Mouse (Mus musculus) c-Kit-positive CD71-positive TER-119-positive erythroid progenitor cells, embryonic 14.5 days (primary cell): ENCODE measurements at regions not wholly inside any gene's neighbourhood (a gene's known extent, or its start where the extent isn't known, plus 50 kb on each side); places are given as distances from the start of the nearest gene placed in this dataset.

Experiments used
- DNase-seq: peaks from one replicate; pipeline ENCODE4 v3.0.0-alpha.2; 2013; ENCODE audit warnings: low spot score

DNA sequence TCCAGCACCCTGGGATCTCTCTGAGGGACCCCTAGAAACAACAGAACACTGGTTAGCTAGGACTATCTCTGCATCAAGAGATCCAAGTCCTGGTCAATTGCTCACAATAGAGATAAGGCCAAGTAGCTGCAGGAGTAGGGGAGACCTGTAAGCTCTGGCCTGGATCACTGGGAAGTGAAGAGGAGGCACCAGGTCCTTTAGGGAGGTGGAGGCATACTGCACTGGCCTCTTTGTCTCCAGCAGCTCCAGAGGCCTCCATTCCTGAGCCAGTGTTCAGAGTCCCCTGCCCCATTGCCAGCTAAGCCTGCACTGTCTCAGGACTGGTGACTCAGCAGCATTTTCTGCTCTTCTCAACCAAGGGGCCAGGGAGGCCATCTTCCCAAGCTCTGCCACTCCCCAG lies 262.3 kb upstream of the Gm4791 start:
- DNase-seq, result no peak

DNA sequence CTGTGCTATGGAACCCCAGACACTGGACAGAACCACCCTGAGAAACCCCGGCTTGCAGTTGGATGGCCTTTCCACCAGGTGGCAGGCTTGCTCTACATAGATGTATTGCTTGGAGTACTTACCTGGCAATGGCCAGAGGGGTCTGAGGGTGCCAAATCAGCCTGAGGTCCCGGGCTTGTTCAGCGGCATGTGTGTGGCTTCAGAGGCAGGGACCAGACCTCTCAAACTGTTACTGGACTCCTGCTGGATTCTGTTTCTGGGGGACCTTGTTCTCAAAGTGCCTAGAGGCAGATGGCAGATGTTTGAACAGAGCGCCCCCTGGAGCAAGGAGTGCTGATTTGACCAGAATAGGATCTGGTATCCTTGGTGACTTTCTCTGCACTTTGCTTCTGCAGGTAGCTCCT lies 262.9 kb upstream of the Gm4791 start:
- peak; percentile 33 for DNase-seq

DNA sequence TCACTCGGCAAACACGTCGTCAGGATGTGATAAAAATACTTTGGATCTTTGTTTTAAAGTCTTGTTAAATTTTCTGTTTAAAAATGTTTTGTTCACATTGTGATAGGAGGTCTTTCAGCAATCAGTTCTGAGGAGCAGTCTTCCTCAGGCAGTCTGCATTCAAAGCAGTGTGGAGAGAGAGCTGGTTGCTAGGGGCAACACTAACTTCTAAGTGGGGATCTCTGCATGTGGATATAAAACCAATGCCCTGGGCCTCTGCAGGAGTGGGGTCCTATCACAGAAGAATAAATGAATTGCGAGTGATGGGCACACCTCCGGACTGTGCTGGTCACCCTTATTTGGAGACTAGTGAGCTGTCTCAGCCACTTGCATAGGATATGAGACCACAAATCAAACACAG lies 270.1 kb upstream of the Gm4791 start:
- DNase-seq, result no peak

DNA sequence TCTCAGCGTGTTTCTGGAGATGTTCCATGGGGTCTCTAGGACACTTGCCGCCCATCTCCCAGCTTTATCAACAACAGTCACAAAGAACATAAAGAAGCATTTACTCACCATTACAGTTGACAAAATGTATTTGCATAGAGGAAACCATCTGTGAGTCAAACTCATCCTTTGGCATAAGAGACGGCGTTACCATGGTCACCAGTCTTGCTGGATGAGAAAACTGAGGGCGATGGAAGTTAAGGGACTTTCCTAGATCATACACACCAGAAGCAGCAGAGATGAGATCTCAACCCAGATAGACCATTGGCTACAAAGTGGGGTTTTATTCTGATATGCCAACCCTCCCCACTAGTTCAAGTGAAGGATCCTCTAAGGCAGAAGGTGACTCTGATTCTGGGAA lies 274.3 kb upstream of the Gm4791 start:
- no peak for DNase-seq

DNA sequence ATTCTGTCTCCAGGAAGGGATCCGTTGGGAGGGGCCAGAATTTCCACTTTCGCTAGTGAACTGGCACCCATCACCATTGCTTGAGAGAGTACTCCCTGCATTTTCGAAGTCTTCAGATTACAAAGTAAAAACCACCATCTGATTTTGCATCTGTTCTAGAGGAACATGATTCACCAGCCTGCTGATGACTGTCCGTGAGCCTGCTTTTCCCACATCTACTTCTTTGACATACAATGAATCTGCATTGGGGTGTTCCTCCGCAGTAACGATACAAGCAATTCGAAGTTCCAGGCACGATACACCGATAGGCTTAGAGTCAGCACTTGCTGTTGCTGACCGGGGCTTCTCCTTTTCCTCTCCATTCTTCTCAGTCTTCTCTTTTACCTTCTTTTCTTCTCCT lies 285.1 kb upstream of the Gm4791 start:
- DNase-seq, result no peak

DNA sequence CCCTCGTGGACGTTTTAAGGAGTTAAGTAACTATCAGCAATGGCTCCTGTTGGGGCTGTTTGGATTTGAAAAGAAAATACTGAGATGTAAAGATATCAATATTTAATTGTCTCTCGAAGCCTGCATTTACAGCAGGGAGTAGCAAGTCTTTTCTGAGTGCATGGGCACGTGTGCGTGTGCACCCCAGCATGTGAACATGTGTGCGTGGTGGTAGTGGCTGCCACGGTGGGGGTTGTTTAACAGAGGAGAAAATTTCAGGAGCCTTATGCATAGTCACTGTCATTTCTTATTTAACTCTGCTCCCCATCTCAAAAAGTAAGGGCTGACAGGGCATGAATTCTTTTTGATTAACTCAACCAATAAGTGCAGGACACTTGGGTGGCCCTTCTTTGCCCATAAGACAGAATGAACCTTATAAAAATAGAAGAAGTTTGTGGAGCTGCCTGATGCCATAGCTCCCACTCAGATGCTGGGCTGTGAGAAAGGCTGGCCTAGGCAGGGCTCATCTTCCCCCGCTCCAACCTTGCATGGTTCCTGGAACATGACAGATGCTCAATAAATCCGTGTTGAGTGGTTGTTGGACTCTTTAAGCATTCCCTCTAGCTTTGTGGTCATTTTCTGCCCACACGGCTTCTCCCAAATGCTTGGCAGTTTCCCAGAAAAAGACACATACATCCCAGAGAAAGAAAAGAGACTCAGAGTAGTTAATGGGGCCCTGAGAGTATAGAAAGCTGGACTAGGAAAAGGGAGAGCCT lies 294.2 kb upstream of the Gm4791 start:
- no peak for DNase-seq

DNA sequence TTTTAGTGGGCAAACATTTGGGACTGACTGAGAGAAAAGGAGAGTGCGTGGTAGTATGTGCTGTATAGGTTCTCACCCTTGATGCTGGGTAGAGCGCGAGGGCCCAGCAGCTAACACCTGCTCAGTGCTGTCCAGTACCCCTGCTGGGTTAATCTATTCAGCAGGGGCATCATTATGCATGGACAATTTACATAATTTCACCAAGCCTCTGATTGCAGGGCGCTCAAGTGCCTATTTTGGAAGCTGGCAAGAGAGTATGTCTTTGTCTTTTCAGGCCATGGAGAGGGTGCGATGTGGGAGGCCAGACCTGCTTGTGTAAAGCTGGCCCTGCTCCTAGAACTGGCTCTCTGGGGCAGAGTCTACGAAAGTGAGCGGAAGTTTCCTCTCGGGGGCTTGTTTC lies 294.9 kb upstream of the Gm4791 start:
- DNase-seq, result no peak

DNA sequence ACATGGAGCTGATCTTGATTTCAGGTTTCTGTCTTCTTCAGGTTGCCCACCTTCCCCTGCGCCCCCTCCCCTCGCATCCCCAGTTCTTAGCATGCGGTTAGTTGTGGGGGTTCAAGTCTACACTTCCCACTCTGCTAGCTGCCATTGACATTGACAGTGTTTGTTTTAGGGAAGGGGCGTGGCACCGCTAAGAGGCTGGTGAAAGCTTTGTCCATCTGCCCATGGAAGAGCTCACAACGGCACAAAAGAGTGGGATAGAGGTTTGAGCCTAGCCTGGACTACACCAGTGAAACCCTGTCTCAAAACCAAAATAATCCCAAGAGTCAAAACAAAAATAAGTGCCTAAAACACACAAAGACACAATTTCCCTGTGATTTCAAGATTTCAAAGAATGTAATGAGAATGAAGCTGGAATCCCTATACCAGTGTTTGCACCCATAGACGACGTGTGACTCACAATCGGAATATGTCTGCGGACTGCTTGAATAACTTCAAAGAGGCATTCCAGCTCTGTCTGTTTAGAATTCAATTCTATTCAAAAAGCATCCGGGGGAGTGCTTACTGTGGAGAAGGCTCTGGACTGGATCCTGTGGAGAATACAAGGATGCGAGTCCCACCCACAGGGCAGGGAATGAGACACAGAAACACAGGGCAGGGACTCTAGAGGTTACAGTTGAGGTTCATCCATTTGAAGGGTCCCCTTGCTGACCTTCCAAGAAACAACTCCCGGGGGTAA lies 295.5 kb upstream of the Gm4791 start:
- DNase-seq, result no peak

DNA sequence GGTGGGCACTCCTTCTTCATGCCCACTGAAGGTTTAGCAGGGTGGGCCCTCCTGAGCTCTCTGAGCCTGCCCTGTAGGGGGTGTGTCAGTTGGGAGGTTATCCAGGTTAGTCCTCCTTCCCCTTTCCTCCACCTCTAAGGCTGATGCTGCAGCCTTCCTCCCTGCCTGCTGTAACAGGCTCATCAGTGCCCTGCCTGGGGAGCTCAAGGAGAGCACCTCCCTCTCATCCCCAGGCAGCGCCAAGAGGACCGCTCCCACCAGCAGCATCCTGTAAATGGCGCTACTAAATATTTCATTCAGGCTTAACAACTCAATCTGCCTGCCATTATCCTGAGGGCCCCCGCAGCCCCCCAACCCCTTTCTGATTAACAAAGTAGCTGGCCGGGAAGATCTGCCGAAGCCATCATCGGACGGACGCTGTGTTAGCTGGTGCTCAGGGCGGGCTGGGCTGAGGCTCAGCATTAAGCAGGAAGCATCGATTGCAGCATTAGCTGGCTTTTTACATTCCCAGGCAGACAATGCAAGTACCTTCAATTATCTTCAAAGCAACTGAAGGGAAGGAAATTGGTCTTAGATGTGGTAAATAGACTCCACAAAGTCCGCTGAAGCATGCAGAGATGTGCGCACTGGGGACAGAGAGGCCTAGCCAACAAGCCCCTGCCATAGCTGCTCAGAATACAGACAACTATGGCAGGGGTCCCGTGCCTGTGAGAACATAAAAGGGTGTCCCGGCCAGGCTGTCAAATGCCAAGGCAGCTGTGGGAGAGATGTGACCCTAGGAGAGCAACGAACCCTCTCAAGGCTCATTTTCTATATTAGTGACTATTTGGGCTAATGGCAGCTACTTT lies 296.3 kb upstream of the Gm4791 start:
- no peak for DNase-seq

DNA sequence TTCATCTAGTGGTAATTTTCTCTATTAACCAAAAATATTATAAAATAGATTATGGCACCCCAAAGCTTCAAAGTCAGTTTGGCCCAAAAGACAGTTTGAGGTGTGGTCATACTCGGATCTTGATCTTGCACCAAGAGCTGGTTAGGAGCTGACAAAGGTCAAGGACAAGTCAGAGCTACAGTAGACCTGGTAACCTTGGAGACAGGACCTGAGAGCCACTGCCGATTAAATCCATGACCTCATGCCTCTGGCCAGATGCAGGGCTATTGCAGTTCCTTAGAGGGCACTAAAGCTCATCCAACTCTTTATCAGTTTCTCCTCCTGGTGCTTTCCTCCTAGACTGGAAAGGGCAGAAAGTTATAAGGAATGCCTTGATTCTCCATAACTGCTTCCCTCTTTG lies 302.4 kb upstream of the Gm4791 start:
- DNase-seq, result no peak

DNA sequence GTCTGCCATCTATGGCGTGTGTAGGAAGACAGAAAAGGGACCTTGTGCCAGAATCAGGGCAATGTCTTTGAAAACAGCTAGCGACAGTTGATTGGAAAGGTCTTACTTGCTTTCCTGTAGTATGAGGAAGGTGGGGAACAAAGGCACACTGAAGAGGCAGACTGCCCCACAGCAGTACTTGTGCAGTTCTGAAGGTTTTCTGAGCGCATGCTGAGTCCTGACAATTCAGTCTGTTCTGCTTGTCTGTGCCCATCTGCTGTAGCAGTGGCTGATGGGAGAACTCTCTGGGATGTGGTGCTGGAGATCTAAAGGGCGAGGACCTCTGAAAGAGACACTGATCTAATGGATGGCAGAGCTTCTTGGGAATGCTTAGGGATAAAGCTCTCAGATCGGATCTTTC lies 309.2 kb upstream of the Gm4791 start:
- DNase-seq, result no peak

DNA sequence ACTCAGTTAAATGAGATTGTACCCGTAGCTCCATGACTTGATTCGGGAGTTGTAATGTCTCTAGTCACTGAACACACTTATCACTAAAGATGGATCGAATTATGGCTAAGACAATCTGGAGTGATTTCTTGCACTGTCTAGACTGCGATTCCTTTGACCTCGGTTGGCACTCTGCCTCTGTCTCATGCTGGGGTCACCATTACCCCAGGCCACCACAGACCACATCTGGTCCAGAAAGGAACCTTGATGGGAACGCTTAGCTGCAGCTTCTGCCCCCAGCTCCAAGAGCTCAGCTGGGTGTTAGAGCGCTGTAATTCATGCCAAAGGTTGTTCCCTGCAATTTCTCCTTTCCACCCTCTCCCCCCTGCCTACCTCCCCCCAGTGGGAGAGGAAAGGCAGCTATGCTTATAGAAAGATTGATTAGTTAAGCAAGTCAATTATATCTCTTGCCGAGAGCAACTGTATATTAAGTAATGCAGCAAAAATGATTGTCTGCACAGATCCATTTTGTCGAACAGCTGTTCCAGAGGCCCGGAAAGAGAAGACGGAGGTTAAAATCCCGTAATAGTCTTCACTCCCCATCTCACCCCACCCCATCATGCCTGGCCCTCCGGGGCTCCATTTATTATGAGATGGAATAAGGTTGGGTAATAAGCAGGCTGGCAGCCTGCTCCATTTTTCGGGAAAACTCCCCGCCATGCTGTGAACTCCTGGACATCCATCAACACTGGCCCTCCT lies 314.3 kb upstream of the Gm4791 start:
- DNase-seq, result no peak

DNA sequence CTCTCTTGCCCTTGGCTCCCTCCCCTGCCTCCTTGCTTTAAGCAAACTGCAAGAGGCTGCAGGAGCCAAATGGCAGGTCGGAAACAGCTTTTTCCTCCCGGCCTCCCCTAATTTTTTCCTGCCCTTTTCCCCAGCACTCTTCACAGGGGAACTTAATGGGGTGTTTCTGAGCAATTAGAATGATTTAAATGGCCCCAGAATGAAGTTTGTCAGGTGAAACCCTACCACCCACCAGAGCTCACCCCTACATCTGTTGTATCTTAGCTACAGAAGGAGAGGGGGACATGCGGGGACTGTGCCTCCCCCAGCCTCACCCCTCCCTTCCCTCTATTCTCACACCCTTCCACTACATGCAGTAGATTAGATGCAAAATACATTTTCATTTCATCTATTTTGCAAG lies 326.5 kb upstream of the Gm4791 start:
- no peak for DNase-seq

DNA sequence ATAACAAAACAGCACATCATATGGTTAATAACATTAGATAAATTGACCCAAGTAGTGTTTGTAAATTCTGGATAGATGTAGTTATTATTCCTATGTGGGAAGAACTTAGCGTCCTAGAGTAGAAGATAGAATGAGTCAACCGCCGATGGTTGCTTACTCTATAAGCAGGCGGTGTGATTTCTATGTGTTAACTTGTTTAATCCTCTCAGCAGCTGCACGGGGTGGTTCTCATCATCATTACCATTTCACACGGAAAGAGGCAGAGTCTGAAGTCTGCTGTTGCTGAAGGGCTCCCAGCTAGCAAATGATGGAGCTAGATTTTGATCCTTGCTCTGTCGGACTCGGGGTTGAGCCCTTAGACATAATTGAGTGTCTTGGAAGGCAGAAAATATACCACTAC lies 334.6 kb upstream of the 4931429L15Rik start:
- no peak for DNase-seq

DNA sequence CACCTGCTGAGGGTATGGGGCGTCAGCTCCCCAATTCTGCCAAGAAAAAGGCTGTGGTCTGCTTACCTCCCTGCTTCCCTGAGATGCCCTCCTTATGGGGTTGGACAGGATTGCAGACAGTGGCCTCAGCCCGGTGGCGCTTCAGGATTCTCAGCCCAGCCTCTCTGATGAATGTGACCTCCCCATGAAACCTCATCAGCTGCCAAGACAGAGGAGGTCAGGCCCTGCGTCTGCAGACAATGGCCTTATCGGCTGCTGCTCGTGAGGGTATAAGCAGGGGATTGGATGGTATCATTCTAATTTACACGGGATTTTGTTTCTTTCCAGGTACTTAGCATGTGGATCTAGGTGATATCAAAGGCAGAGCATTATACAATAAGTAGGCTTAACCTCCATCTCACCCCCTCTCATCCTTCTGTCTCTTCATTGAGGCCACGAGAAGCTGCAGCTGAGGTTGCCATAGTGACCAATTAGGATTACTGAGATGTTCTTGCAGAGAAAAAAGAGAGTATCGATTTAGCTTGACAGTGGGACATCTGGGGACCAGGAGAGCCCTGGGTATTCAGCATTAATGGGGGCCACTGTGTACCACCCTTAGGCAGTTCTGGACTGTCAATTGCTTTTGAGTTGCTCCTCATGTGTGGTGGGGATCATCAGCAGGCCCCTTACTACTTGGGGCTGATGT lies 327.6 kb upstream of the 4931429L15Rik start:
- DNase-seq, result no peak

DNA sequence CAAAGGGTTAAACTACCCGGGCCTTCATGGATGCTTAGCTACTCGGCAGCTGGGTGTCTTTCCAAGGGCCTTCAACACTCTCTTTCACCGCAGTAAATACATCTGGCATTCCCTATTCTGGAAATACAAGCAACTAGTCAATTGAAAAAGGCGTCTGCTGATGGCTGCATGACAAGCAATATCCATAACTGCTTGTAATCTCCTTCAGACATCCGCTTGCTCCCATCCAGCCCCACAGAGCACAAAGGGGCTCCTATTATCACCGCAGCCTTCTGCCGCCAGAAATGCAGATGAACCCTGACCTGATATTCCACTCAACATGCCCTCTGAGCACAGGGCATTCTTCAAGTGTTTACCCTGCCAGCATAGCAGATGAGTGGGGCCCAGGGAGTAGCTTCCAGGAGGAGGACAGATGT lies 325.7 kb upstream of the 4931429L15Rik start:
- DNase-seq, result no peak

DNA sequence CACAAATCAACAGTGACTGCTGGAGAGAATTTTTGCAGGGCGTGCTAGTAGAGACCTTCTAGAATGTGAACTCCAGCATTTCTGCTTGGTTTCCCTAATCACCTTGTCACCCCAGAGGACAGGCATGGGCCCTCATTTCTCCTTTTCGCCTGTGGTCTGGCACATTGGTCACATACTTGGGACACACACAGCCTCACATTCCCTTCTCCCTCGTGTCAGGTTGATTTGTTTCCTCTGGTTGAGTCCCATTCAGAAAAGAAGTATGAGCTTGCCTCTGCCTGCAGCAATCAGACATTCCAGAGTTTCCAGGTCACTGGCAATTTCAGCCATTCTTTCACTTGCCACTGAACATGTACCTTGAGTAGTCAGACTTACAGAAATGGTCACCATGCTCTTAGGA lies 323.8 kb upstream of the 4931429L15Rik start:
- DNase-seq, result no peak

DNA sequence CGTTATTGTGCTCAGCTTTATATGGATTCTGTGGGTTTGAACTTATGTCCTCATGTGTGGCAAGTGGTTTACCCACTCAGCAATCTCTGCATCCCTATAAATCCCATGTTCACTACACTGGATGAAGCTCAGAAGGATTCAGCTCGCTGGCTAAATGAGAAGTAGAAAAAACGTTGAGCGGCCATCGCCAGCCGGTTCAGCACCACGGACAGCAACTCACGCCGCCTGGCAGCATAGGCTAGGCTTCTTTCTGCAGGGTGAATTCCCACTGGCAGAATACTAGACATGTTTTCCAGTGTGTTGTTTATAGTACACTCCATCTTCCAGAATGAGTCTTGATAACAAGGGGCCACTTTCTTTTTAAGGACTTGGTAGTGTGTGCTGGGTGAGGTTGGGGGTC lies 322.9 kb upstream of the 4931429L15Rik start:
- DNase-seq, result peak; percentile 0

DNA sequence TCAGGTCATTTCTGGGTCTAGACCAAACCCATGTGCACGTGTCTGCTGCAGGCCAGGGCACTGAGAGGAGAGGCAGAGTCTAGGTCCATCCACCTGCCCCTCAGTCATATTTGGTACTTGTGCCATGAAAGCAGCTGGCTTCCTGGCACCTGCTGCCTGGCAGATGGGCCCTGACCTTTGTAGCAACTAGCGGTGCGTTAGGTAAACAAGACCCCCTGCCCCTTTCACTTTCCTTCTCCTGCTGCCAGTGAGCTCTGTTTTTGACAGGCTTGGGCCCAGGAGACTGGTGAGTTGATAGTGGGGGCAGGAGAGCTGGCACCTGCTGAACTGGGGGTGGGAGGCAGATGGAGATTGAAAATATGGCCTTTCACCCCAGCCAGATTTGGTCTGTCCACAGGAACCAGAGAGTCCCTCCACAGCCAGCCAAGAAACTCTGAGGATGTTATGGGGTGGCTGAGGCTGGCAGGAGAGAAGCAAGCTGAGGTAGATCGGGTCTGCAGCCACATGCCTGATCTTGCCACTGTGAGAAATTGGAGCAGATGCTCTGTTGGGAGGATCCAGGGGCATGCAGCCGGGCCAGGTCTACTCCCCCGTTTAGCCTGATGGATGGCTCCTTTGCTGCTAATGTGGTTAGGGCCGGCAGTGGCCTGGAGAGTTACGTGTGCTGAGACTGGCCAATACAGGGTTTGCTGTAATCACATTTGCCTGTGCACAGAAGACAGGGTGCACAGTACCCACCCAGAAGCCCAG lies 316.6 kb upstream of the 4931429L15Rik start:
- DNase-seq, result no peak

DNA sequence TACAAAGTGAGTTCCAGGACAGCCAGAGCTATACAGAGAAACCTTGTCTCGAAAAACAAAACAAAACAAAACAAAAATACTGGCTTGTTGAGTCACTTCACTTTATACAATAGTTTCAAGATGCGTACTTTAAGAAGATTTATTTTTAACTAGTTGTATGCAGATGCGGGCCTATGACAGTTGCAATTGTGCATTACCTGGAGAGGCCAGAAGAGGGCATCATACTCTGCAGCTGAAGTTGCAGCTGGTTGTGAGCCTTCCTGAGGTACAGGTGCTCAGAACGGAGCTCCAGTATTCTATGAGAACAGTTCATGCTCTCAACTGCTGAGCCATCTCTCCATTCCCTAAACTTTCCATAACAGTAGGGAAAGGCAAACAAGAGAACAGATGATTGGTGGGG lies 314.2 kb upstream of the 4931429L15Rik start:
- DNase-seq, result no peak

DNA sequence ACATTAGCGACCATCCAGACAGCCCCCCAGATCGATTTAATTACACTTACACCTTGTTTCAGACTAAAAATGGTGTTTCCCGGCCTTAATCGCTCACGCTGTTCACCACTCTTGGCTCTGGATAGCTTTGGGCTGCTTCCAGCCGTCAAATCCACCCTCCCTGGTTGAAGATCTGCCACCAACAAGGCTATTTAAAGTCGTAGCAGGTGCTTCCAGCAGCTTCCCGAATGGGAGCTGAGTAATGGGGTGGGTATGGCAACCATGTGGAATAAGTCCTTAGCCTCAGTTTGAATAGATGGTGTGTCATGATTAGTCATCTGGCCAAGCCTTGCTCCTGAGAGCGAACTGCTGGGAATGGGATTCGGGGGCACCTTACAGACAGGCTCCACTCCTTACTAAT lies 312.8 kb upstream of the 4931429L15Rik start:
- no peak for DNase-seq
